Mouse (Mus musculus) urinary bladder, adult 18-20 months (tissue): Measurements from ENCODE around the gene Dnah6.

Experiments
- DNase-seq, 2 experiments: peaks; one replicate each; pipeline ENCODE4 v3.0.0; 2022; ENCODE audit warnings: low spot score in 2 of 2, mixed read lengths in 2 of 2

Dnah6 gene

DNA sequence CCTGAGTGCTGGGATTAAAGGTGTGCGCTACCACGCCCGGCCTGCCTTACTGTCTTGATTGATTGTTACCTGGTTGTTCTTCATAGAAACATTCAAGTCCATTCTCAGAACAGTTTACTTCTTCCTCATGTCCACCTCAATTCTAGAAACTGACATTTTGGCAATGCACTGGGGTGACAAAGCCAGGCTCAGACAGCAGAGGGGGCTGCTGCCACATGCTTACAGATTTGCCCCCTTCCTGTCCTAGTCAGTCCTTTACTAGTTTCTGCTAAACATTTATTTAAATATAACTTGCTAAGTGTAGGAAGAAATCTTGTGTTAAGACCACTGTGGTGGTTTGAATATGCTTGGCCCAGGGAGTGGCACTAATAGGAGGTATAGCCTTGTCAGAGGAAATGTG, 192.6 kb downstream of the Dnah6 start:
- DNase-seq = no peak

DNA sequence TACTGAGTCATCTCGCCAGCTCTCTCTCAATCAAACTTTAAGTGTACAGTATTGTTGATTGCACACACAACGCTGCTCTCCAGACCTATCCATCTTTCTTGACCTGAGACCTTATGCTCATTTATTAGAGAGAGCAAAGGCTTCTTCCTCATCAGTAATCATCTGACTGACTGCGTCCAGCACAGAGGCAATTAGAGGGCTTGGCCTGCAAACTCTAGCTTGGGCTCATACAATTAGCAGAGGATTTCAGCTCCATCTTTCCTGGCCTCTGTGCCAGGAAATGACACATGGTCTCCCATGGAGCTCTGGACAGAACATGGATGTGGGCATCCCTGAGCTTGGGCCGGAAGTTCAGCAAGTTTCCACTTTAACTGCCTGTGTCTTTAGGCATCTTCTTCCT, 193.6 kb downstream of the Dnah6 start:
- no peak for DNase-seq

DNA sequence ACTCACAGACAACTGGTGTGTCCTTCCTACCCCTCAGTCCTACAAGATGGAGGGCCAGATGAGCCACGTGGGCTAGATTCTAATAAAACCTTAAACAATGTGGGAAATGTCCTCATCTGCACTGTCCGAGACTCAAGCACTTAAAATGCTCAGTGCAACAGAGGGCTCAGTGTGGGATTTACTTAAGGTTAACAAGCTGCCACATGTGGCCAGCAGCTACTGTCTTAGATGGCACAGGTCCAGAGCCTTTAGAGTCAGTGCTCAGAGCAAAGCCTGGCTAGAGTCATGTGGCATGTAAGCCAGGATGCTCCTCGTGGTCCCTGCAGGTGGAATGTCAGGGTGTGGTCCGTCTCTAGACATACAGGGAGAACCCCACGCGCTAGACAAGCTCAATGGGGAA, 194.6 kb downstream of the Dnah6 start:
- no peak for DNase-seq

DNA sequence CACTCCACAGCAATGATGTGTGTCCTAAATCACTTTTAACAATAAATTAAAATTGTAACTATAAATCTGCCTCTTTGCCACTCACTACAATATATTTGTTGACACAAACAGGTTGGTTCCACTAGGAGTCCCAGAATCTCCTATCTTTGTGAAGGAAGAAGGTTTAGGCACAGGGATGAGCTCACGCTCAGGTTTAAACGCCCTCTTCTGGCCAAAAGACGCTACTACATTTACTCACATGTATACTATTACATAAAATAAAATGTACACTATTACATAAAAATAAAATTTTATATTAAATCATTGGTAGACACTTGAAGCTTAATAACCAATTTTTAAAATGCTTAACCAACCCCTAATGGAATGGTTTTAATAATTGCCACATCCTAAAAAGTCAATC, 201.4 kb downstream of the Dnah6 start:
- DNase-seq = no peak

DNA sequence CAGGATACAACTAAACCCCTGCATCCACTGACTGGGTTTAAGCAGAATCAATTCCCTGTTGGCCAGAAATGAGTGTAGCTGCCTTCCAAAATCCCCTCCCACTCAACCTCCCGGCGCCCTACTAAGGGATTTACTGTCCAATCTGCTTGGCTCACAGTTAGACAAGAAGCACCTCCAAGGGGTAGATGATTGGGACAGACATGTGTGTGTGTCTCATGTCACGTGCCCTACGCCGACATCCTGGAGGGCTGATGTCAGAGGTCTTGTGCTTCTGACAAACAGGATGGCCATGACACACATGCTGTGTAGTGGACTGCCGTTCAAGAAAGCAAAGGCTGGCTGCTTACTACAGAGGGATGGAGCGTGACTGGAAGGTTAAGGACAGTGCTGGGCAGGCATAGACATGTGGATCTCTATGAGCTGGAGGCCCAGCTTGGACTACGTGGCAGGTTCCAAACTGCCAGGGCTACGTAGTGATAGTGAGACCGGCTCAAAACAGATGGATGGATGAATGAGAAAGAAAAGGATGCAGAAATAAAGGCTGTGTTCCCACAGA, 202.6 kb downstream of the Dnah6 start:
- DNase-seq = no peak

DNA sequence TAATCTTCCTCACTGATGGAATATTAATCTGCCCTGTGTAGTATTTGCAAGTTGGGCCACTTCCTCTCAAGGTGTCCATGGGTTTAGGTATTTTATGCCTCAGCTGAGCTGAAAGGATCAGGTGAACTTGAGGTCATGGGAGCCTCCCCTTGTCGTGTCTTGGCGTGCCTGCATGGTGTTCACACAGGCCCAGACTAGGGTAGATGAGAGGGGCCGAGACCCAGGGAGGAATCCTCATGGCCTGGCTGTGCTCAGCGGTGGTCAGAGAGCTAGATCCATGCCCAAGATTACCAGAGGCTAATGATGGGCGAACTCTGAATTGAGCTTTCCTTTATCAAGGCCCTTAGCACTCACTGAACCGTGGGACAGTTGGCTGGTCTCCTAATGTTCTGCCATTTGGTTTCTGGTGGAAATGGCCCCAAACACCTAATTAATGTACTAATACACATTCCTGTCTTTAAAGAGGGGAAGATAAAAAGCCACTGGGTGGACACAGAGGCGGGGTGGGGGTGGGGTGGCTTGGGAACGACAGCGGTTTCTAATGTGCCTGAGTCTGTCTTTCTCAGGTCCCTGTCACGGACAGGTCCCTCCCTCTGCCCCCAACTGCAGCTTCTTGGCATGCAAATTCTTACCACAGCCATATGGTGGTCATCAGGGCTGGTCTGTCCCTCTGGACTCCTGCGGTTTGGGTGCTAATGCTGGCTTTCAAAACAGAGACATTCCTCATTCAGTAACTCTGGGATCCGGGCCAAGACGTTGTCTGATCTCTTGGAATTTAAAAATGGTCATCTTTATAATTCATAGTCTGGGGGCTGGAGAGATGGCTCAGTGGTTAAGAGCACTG, 206.9 kb downstream of the Dnah6 start:
- no peak for DNase-seq

DNA sequence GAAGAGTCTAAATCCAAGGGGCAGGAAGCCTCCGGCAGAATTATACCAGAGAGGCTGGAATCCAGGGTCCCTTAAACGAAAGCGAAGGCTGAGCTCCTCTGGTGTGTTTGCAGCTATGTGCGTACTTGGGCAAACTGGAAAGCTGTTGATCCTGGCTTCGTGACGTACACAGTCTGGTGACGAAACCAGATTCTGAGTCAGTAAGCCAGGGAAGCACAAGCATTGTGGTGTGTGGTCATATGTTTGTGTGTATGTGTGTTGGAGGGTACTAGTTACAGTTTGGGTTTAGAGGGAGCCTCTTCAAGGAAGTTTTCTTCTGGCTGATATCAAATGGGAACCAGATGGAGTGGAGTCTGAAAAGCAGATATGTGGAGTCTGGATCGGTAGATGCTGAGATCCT, 208.5 kb downstream of the Dnah6 start:
- DNase-seq = no peak

DNA sequence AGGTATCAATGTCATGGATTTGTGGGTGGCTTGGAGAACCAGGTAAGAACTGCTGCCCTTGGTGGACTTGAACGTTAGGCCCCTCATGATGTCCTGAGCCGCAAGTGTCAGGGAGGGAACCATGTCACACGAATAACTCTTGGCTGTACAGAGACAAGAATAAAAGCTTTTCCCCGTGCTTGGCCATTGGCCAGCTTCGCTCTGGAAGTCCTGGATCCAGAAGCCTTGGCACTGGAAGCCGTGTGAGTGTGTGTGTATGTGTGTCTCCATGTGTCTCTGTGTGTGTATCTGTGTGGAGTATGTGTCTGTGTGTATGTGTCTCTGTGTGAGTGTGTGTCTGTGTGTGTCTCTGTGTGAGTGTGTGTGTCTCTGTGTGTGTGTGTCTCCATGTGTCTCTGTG, 209.6 kb downstream of the Dnah6 start:
- no peak for DNase-seq

DNA sequence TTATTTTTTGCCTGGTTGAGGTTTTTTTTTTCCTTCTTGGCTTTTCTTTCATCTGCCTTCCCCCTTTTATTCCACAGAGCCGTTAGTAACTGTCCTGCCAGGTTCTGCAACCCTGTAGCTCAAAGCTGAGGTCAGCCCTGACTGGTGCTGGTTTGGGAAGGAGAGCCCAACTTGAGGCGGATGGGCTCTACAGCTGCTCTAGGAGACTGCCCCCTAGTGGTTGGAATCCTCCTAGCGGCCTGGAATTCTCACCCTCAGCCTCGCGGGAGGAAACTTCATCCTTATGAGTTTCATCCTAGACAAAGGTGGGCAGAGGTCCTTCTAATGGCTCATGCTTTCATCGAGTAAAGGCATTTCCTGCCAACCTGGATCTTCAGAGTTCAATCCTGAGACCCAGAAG, 211.4 kb downstream of the Dnah6 start:
- peak; percentile 25 to 31 for DNase-seq

DNA sequence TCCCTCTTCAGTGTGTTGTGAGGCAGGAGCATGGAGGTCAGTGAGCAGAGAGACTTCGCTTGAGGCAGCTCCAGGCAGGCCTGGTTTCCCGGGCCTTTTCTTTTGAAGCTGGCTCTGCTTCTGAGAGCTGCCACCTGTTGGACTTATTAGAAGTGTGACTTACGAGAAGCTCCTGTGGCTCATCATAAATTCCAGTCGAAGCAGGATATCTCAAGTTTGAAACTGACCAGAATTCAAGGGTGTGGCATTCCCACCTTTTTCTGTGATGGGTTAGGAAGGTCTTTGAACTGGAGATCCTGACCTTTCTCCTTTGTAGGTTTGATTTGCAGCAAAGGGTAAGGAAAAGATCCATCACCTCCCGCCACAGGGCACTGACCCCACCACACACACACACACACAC, 217.8 kb downstream of the Dnah6 start:
- DNase-seq = no peak

DNA sequence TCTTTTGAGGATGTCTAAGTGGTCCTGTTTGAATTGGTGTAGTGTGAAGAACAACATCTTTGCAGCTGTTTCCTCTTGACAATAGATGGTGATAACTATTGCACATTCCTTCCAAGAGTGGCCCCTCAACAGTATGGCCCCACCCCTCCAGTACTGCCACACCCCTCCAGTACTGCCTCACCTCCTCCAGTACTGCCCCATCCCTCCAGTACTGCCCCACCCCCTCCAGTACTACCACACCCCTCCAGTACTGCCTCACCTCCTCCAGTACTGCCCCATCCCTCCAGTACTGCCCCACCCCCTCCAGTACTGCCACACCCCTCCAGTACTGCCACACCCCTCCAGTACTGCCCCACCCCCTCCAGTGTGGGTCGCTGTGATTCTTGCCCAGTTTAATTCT, 219.1 kb downstream of the Dnah6 start:
- DNase-seq = no peak

DNA sequence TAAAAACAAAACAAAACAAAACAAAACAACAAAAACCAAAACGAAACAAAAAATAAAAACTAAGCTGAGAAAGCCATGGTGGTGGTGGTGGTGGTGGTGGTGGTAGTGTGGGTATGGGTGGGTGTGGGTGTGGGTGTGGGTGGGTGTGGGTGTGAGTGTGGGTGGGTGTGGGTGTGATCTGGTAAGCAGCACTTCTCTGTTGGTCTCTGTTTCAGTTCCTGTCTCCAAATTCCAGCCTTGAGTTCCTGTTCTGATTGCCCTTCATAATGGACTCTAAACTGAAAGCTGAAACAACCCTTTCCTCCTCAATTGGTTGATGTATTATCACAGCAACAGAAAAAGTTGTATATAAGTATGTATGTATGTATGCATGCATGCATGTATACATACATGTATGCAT, 222.6 kb downstream of the Dnah6 start:
- DNase-seq = no peak

DNA sequence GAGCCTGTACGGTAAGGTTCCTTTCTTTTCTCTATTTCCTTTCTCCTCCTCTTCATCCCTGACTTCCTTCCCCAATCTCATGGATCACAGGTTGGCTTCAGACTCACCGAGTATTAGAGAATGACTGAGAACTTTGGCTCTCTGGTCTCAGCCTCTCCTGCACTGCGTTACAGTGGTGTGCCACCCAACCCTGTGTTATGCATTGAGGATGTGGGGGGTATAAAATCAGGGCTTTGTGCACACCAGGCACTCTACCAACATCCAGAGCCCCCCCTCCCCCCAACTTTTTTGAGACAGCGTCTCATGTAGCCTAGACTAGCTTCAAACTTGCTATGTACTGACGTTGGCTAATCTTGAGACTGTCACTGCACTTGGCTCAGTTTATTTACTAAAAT, 227.8 kb downstream of the Dnah6 start:
- DNase-seq = no peak

DNA sequence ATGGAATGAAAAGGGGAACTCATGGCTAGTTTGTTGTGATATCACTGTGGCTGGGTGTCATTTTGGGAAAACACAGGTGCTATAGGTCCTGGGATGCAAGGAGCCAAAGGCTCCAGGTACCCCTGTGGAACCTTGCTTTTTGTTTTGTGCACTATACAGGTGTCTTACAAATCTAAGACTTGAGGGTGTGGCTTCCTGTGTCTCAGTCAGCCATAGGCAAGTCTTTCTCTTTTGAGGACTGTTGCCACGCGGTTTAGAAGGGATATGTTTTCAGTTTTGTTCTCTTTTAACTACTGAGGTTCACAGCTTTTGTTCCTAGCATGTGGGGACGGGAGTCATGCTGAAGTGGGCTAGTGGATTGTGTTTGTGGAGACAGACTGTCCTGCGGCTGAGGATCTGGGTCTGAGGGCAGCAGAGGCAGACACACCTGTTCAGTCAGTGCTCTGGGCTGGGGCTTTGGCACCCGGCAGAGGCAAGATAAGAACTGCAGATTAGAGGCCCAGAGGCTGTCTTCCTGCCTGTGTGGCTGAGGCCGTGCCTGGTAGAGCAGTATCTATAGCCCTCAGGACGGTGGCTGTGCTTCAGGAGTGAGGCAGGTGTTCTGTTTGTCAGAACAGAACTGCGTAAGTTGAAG, 228.3 kb downstream of the Dnah6 start:
- peak; percentile 33 to 42 for DNase-seq

DNA sequence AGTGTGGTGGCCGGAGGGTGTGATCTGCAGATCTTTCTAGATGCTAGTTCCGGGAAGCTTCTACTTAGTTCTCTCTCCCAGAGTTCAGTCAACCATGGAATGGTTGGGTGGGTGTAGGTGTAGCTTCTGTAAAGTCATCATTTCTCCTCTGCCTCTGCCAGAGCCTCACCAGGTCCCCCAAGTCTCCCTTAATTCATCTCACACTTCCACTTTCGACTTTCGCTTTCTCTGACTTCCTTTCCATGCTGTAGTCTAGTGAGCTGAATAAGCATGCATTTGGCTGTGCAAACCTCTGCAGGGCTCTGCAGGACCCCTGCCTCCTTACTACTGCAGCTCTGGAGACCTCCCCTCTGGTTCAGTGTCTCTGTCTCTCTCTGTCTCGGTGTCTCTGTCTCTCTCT, 231.2 kb downstream of the Dnah6 start:
- DNase-seq = no peak

DNA sequence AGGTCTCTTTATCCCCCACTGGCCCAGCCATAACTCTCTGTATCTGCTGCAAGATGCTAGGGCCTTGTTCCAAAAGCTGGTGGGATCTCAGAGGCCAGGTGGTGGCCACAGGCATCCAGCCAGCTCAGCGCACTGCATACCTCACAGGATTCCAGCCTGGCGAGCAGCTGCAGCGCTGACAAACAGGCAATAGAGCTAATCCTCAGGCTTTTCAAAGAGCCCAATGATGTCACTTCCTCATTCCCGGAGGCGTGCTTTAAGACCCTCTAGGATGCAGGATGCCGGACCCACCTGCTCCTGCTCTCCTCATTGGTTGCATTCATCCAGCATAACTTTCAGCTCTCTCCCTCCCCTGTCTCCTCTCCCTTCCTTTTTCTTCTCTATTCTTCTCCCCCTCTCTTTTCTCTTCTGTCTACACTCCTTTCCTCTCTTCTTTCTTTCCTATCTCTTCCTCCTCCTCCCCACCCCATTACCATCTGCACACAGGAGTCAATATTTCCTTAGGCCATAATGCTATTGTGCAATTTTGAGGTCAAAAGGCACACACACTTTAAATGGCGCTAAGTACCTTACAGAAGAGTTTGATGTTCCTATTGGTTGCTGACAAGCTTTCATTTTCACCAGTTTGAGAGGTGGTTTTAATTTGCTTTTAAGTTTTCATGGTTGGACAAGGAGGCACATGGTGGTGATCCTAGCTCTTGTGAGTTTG, 232.3 kb downstream of the Dnah6 start:
- DNase-seq = no peak

DNA sequence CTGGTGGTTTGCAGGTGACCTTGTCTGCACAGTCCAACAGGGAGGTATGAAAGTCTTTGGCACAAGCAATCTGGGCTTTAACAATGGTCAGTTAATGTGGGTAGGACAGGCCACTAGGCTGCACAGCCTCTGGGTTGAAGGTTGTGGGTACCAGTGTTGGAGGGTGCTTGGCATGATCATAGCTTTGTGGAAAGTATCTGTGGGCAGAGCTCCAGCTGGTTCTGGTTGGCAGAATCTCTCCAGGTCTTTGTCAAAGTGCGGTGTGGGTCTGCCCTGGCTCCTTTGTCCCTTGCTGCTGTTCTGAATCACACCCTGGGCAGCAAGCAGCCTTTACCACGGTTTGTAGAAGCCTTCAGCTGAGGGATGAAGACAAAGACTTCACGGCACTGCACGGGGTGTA, 238.9 kb downstream of the Dnah6 start:
- DNase-seq = no peak

DNA sequence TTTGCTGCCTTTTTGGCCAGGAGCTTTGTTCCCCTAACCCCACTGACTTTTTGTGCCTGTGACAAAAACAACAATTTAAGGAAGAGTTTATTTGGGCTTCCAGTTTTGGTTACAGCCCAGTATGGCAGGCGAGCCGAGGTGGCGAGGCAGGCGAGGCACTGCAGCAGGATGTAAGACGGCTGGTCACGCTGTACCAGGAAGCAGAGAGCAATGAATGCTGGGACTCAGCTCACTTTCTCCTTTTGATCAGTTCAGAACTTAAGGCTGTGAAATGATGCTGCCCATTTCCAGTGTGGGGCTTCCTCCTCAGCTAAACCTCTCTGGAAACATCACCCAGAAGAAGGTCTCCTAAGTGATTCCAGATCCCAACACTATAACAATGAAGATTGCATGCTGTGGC, 239.6 kb downstream of the Dnah6 start:
- DNase-seq = no peak

DNA sequence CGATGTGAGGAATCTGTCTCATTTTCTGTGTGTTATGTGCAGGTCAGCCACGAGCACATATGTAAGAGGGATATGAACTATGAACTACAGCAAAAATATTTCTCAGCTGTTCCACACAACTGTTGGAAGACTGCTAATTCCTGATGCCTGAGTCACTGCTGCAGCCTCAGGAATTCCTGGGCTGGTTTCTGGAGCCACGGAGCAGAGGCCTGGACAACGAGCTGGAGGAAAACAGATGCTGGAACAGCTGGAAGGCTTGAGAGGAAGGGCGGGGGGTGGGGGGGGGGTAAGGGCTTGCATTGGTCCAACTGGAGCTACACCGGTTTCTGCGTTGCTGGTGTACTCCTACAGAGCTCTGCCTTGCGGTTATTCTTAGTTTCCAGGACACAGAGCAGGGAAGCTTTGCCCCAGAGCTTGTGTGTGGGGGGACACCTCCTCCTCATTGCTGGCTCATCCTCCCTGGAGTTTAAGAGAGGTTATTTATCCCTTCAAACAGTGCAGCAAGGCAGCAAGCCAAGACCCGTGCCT, 240.3 kb downstream of the Dnah6 start:
- peak in 1 of 2 experiments; percentile 51 for DNase-seq

DNA sequence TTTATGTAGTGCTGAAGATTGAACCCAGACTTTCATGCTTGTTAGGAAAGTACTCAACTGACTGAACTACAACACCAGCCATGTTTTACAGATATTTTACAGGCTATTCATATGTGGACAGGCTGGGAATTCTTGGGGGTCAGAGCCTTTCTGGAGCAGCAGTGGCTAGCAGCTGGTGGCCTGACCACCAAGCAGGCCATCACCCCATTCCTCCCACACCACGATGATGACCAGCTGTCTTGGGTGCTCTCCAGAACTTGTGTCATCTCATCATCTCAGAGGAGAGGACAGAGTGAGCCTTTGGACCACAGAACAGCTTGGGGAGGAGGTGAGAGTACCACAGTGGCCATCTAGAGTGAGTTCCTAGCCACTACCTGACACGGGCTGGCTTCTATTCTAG, 244.6 kb downstream of the Dnah6 start:
- DNase-seq = no peak

DNA sequence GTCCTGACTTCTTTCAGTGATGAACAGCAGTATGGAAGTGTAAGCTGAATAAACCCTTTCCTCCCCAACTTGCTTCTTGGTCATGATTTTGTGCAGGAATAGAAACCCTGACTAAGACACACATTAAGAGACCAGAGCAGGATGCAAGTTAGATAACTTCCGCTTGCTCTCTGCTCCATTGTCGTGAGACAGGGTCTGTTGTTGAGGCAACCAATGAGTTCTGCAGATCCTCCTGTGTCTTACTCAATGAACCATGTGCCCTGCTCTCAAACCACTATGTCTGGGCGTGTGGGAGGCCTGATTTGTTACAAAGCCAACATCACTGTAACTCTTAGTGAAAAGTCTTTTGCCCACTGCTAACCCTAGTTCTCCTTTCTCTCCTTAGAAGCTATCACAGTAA, 250.4 kb downstream of the Dnah6 start:
- DNase-seq = no peak

DNA sequence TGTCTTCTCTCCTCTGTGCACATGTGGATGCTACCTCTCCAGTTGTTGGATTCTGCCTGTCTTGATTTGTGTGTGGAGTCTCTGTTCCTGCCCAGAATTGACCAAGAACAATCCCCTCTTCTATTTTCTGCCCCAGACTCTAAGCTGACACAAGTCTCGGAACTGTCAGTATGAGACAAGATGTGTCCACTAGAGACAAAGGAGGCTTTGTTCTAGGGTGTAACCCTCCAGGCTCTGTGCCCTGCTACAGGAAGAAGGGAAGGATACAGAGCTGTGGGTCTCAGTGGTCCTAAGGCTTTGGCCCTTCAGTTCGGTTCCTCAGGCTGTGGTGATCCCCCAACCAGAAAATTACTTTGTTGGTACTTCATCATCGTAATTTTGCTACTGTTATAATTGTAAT, 251.7 kb downstream of the Dnah6 start:
- DNase-seq = no peak
